Mouse (Mus musculus) myocyte (in vitro differentiated cells): Measurements from ENCODE around the gene Gcm1. TPM values are rescaled to one million over a fixed set of nuclear protein-coding genes. Genes with fewer than 3 reads are reported as not detected.

ENCODE experiments used
- H3K27me3 ChIP-seq: one replicate; pipeline ENCODE4 v1.6.1; 2011; ENCODE audit not compliant: control insufficient read depth, insufficient read depth, insufficient read length
- H3K36me3 ChIP-seq: one replicate; pipeline ENCODE4 v1.6.1; 2011; ENCODE audit not compliant: control insufficient read depth, insufficient read depth
- H3K4me2 ChIP-seq: one replicate; pipeline ENCODE4 v1.6.1; 2011; ENCODE audit warnings: low read depth, control low read depth
- H3K4me3 ChIP-seq: one replicate; pipeline ENCODE4 v1.5.1; 2011; ENCODE audit warnings: mild to moderate bottlenecking, control low read depth, moderate library complexity
- H3K79me2 ChIP-seq: one replicate; pipeline ENCODE4 v1.6.1; 2011; ENCODE audit not compliant: control insufficient read depth, insufficient read depth
- H3ac ChIP-seq: one replicate; pipeline ENCODE4 v1.6.1; 2011; ENCODE audit not compliant: control insufficient read depth, insufficient read length
- CEBPB ChIP-seq: IDR thresholded peaks from 2 replicates; pipeline ENCODE4 v1.6.1; 2011; ENCODE audit warnings: mild to moderate bottlenecking, moderate library complexity; ENCODE audit not compliant: poor library complexity, insufficient read depth, severe bottlenecking
- E2F4 ChIP-seq: IDR thresholded peaks from one replicate; pipeline ENCODE4 v1.6.1; 2011; ENCODE audit warnings: mild to moderate bottlenecking, control low read depth, moderate library complexity; ENCODE audit not compliant: insufficient read depth
- MAX ChIP-seq: IDR thresholded peaks from one replicate; pipeline ENCODE4 v1.6.1; 2011; ENCODE audit warnings: low read depth, mild to moderate bottlenecking, control low read depth
- MYOD1 ChIP-seq, 3 experiments: IDR thresholded peaks; one replicate each; pipeline ENCODE4 v1.6.1; 2011; ENCODE audit warnings: control low read depth in 2 of 3, low read depth in 2 of 3, mild to moderate bottlenecking in 2 of 3, moderate library complexity in 1 of 3; ENCODE audit not compliant: insufficient read length in 2 of 3, control insufficient read depth in 1 of 3
- MYOG ChIP-seq, 3 experiments: IDR thresholded peaks; one replicate each; pipeline ENCODE4 v1.6.1; 2011; ENCODE audit warnings: control low read depth in 2 of 3, low read depth in 2 of 3, mild to moderate bottlenecking in 2 of 3; ENCODE audit not compliant: insufficient read length in 2 of 3, control insufficient read depth in 1 of 3, insufficient read depth in 1 of 3
- POLR2A ChIP-seq: IDR thresholded peaks from one replicate; pipeline ENCODE4 v1.6.1; 2011; ENCODE audit warnings: low read depth, mild to moderate bottlenecking, control low read depth, moderate library complexity; ENCODE audit not compliant: insufficient read length
- REST ChIP-seq: IDR thresholded peaks from one replicate; pipeline ENCODE4 v1.6.1; 2011; ENCODE audit warnings: mild to moderate bottlenecking, control low read depth, moderate library complexity; ENCODE audit not compliant: insufficient read depth, insufficient read length
- TCF12 ChIP-seq: IDR thresholded peaks from one replicate; pipeline ENCODE4 v1.6.1; 2011; ENCODE audit warnings: mild to moderate bottlenecking, control low read depth; ENCODE audit not compliant: poor library complexity, insufficient read depth, severe bottlenecking
- TCF3 ChIP-seq: IDR thresholded peaks from one replicate; pipeline ENCODE4 v1.6.1; 2011; ENCODE audit warnings: low read depth, control low read depth; ENCODE audit not compliant: insufficient read length
- USF1 ChIP-seq: IDR thresholded peaks from one replicate; pipeline ENCODE4 v1.6.1; 2011; ENCODE audit warnings: low read depth, mild to moderate bottlenecking, control low read depth, moderate library complexity
- polyA plus RNA-seq: library from polyadenylated mRNA; unstranded; fragments of >200 nt; fragmentation: generic; extraction: Trizol; gene quantifications from one replicate; pipeline ENCODE4 v1.2.1, GENCODE M21; 2012; ENCODE audit warnings: missing spikeins

Gene Gcm1
- polyA plus RNA-seq, 1 experiment = not detected

DNA sequence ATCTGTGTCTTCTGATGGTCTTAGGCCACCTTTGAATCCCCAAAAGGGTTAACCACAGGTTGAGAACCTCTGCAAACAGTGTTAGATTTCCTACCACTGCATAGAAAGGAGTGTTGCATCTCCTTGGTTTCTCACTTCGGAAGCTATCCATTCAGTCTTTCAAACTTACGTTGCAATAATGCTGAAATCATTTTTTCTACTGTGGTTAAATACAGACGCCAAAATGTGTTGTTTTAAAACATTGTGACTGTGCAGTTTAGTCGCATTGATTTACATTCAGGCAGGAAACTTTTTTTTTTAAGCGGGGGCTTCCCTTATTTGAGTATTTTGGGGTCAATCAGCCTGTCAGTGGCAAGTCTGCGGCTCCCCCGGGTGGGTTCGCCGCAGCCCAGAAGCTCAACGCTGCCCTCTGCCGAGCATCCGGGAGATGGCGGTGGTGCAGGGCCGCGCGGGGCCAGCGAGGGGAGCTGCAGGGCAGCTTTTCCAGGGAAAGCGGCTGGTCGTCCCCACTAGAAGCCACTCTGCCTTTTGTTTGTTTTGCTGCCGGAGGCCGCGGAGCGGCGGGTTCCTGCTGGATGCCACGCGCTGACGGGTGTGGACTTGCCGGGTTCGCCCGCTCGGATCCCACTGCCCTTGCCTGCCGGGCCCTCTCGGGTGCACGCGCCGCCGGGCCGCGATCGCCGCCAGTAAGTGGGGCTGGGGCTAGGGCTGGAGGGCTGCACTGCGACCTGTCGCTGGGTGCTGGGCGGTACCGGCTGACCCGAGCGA, 61.2 kb downstream of the Gcm1 start:
- peak overlapping the region; percentile 86 for H3K4me2 ChIP-seq
- H3K79me2 ChIP-seq = no peaks in the 10 kb centered on the region
- H3K4me3 ChIP-seq = peak overlapping the region; percentile 42
- no peaks in the 10 kb centered on the region for H3K27me3 ChIP-seq
- TF ChIP-seq E2F4 (no peak), POLR2A (peak; percentile 80), REST (no peak), USF1 (no peak), MYOG (IDR thresholded peaks at IDR 0.05; ENCODE audit: control insufficient read depth in 1 of 3, insufficient read depth in 1 of 3, insufficient read length in 2 of 3, low read depth in 2 of 3) (no peak), MAX (no peak), CEBPB (peak; percentile 45; the same call in 1 of the 2 replicates), MYOD1 (IDR thresholded peaks at IDR 0.05; ENCODE audit: control insufficient read depth in 1 of 3, insufficient read length in 2 of 3, low read depth in 2 of 3) (peak in 1 of 3 experiments; percentile 8)
- H3ac ChIP-seq = peak overlapping the region; percentile 47
- H3K36me3 ChIP-seq = peaks cover 3% of the 10 kb centered on the region

GRCm38 (mm10) chr9:78113538-78113885, 61.8 kb downstream of the Gcm1 start:
- peak overlapping the region; percentile 42 for H3K4me3 ChIP-seq
- peak overlapping the region; percentile 47 for H3ac ChIP-seq
- TF ChIP-seq CEBPB (no peak), TCF3 (no peak), POLR2A (no peak), MYOD1 (IDR thresholded peaks at IDR 0.05; ENCODE audit: control insufficient read depth in 1 of 3, insufficient read length in 2 of 3, low read depth in 2 of 3) (no peak), TCF12 (no peak), E2F4 (no peak), REST (no peak), MYOG (IDR thresholded peaks at IDR 0.05; ENCODE audit: control insufficient read depth in 1 of 3, insufficient read depth in 1 of 3, insufficient read length in 2 of 3, low read depth in 2 of 3) (no peak)
- peaks cover 4% of the 10 kb centered on the region for H3K36me3 ChIP-seq
- no peaks in the 10 kb centered on the region for H3K27me3 ChIP-seq
- peak overlapping the region; percentile 86 for H3K4me2 ChIP-seq
- H3K79me2 ChIP-seq = no peaks in the 10 kb centered on the region

Other genes starting within 250 kb of the Gcm1 start
- gene Elovl5, start 134.6 kb upstream of the Gcm1 start, polyA plus RNA-seq = 45.1 TPM
- 15.7 TPM for gene Fbxo9, start 57.1 kb downstream of the Gcm1 start, polyA plus RNA-seq
- gene Ick, start 57.3 kb downstream of the Gcm1 start, polyA plus RNA-seq = 8.6 TPM
- gene Gsta4, start 130.8 kb downstream of the Gcm1 start, polyA plus RNA-seq = 28.1 TPM
- 0.61 TPM for gene Gsta1, start 178.7 kb downstream of the Gcm1 start, polyA plus RNA-seq
- 0.07 TPM for gene Gm3776, start 205.2 kb downstream of the Gcm1 start, polyA plus RNA-seq
- 0.18 TPM for gene Gm10639, start 238.0 kb downstream of the Gcm1 start, polyA plus RNA-seq